Mouse (Mus musculus) mouse trophoblast stem cell (cell line): ENCODE measurements around the gene Usp44.
"Not testable (repeated sequence)": the region's sequence is repeated elsewhere in the genome, so short reads cannot be mapped to it uniquely, and the experiment has no call there.

Experiments used
- in situ Hi-C, 2 experiments: fragments of 300-500 bp; cut with MseI, MboI; formaldehyde crosslinking; loops; 2 replicates in 1 of 2; 3 replicates in 1 of 2; pipeline ENCODE4 v1.15.1; 2025

Gene Usp44

DNA sequence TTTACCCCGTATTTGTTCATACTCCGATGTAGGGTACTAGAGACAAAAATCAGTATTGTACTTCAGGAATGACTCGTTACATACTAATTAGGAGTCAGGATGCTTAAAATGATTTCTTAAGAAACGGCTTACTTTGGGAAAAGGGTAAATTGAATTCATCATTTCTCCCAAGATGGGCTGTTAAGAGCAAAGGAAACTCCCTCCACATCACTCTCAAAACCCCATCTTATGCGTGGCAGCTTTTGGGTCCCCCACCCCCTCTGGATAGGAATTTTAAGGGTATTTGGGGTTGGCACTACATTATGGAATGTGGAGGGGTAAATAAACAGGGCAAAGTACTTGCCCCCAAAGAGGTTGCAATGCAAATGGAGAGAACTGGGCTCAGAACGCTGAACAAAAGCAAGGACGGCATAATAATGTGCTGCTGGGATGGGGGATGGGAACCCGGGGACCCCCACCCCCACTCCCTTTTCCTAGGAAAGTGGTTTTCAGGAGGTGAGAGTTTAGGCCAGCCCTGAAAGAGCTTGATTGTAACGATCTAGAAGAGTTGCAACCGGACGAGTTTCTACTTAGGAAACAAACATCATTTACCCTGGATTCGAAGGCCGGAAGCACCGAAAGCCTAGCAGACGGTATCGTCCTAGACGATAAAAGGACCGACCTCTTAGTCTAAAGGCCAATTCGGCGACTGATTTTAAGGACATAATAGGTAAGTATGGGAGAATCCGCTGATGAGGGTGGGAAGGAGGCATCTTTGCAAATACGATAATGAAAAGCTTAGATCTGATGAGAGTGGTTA, at the start of gene Usp44:
Gene Usp44 (plus strand): TSS at position 625 of the 799 bp plus-strand sequence.
- in situ Hi-C loops: no loop called here

DNA sequence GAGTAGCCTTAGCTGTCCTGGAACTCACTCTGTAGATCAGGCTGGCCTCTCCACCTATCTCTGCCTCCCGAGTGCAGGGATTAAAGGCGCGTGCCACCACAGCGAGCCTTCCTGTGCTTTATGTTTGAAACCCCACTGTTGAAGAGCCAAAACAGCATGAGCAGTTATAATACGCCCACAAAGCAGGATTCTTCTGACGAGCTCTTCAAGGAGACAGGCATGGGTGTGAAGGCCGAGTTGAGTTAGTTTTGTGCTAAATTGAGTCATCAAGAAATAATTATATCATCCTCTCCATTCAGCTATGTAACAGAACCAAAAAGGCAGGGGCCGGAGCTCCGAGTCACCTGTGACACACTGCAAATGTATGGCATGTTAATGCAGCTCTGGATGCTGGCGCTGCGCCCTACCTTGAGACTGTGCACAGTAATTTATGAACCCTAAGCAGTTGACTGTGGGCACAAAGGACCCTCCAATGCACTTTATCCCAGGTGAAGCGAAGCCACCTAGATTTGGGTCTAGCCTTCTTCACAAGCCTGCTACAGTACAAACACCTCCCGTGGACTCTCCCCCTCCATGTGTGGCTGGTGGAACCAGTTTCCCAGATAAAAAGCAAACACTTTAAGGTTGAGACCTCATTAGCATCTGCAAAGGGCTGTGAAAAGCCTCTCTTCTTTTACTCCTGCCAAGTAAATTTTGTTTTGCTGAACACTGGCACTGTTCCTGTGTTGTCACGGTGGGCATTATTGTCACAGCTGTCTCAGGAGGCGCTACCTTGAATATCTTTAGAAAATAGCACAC, 47.9 kb upstream of the Usp44 start:
- in situ Hi-C loops: no loop called here

DNA sequence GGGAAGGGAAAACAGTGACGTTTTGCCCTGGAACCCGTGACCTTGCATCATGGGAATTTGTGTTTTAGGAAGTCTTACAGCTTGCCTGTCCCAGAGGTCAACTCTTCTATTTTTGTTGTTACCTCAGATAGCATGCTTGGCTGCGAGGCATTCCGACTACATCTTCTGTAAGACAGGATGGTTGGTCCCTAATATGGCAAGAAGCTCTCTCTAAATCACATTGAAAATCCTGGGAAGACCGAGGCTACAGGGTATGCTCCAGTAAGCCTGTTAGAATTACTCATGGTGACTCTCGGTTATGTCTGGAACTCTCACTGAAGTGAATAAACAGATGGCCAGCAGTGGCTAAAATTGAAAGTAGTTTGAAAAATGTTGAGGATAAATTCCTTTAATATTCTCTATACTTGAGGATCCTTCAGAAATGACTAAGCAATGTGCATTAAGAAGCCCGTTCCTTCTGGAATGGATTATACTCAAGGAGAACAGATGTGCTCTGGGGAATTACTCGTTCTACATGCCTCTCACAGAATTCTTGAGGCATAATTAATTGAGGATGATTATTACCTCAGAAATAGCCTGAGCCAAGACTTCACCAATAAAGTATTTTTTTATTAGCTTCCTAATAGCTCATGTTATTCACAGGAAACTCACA, 31.5 kb upstream of the Usp44 start:
- in situ Hi-C loops: no loop called here

DNA sequence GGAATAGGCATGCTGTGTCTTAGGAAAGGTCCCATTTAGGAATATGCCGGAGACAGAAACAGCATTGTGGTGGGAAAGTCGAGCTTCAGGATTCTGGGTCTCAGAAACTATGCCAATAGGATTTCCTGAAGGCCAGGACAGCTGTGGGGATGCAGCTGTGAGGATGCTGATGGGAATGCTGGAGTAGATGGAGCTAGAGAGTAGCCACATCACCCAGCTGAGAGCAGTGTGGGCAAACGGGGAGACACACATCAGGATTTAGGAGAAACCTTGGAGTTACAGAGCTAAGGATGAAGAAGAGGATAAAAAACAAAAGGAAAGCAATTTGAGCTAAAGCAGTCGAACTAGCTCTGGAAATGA, 31.0 kb upstream of the Usp44 start:
- in situ Hi-C loops: no loop called here

DNA sequence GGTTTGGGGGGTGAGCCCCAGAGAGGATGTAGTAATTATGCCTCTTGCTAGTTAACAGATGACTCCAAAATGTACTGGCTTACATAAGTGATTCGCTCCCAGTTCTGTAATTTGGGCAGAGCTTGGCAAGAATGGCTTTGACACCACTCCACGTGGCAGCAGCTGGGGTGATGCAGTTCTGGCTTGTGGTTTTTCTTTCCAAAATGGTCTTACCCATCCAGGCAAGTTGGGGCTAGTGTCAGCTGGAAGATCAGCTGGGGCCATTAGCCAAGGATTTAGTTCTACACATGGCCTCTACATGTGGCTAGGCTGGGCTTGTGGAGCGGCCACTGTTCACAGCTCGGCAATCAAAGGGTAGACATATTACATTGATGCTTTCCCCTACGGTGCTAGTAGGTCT, 30.5 kb upstream of the Usp44 start:
- in situ Hi-C loops: no loop called here

DNA sequence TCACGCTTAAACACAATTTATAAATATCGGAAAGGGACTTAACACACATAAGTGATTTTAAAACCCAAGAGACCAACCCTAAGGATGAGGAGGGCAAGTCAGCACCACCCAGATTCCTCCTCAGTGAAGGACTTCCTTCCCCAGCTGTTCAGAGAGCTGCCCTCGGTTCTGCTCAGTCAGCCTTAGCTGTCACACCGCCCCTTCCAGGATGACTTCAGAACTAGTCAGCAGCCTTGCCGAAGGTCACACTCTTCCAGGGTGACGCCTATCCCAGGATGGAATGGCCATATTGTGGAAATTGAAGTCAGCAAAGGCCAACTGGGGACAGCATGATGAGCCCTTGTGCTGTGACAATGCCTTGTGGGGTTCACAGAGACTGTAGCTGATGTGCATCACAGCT, 28.2 kb upstream of the Usp44 start:
- in situ Hi-C loops: no loop called here

DNA sequence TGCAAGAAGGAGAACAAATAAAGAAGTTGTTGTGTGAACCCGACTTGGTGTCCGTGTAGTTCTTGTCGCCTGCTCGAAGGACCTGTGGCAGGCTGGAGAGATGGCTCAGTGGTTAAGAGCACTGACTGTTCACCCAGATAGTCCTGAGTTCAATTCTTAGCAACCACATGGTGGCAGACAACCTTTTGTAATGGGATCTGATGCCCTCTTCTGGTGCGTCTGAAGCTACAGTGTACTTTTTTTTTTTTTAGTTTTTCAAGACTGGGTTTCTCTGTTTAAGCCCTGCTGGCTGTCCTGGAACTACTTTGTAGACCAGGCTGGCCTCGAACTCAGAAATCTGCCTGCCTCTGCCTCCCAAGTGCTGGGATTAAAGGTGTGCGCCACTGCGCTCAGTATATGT, 21.9 kb upstream of the Usp44 start:
- in situ Hi-C loops: not testable (repeated sequence)

DNA sequence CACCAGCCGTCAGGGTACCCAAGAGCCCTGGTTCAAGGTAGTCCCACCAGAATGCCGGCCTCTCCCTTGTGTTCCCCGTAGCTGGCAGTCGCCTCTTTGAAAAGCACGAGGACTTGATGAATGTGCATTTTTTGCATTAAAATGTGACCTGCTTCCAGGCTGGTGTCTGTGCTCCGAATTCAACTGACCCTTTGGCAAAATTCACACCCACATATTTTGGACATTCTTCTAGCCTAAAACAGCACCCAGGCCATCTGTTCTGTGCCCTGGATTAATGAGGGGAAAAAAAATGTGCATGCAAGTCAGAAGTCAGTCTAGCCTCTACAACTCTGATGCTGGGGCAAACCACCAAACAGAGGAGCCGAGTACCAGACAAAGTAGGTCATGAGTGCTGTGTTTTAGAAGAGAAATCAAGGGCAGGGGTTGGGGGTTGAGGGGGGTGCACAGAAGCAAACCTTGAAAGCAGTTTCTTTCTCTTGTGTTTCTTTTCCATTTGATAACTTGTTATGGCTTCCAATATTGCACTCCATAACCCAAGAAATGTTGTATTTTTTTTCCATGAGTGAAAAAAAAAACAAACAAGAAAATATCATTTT, 20.7 kb upstream of the Usp44 start:
- in situ Hi-C loops: no loop called here

DNA sequence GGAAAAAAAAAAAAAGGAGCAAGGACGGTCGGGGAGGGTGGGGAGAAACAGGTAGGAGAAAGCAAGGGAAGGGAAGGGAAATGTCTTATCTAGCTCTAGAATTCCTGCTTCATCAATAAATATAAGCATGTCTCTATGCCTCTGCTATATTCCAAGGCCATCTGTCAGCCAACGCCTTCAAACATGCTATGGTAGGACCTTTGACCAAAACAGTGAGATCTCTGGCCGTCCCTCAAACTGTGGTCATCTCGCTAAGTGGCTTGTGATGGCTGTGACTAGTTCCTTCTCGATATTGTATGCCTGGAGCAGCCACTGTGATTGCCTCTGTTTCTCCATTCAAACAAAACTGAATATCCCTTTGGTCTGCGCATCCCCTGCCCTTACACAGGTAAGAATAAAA, 19.3 kb upstream of the Usp44 start:
- in situ Hi-C loops: no loop called here

DNA sequence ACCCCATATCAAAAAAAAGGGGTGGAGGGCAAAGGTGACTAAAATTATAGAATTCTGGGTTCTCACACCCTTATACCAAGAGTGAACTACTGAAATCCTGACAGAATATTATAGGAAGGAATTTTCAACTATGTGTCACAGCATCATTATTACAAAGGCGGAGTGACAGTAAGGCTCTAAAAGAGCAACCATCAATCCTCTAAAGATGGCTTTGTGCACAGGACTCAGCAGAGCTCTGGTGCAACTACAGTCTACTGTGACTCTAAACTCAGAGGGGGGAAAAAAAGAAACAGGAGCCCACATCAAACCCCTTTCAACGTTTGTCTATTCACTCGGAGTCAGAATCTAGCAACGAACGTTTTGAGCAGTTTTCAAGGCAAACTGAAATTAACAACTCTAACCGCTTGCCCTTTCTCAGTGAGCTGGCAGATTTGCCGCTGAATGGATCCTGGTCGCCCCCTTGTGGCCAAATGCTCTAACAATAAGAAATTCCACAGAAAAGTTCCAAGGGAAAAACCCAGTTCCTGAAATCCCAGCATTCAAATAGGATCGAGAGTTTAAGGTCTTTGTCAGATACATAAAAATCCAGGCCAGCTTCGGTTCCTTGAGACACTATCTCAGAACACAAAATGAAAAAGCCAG, 18.5 kb upstream of the Usp44 start:
- in situ Hi-C loops: no loop called here

DNA sequence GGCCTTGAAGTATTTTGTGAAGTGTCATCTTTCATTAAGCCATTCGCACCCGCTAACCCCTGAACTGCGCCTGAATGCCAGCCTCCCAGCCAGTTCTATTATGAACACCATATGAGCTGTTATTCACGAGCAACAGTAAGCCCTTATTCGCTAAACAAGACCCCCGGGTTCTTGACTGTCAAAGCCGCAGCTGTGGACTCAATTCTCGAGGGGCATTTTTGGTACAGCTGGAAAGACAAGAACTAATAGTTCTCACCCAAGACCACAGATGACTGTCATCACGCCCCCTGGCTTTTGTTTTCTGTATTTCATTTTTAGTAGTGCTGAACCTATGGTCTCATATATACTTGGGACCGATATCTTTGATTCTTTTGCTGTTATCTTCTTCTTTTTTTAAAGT, 17.6 kb upstream of the Usp44 start:
- in situ Hi-C loops: no loop called here

DNA sequence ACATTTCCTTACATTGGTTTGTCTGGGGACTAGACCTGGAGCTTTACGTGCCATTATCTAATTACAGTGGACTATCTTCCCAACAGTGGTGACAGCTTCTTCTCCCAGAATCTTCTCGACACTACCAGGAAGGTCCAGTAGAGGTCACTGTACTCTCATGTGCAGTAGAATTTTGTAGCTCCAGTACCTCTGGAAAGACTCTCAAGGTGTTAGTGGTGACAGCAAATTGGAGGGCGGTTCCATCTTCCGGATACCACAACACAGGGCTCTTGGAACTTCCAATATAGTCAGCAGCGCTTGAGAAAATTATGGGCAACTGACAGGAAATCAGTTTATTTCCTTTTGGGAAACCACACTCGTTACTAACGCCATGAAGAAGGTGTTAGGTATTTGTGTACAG, 12.7 kb upstream of the Usp44 start:
- in situ Hi-C loops: no loop called here

DNA sequence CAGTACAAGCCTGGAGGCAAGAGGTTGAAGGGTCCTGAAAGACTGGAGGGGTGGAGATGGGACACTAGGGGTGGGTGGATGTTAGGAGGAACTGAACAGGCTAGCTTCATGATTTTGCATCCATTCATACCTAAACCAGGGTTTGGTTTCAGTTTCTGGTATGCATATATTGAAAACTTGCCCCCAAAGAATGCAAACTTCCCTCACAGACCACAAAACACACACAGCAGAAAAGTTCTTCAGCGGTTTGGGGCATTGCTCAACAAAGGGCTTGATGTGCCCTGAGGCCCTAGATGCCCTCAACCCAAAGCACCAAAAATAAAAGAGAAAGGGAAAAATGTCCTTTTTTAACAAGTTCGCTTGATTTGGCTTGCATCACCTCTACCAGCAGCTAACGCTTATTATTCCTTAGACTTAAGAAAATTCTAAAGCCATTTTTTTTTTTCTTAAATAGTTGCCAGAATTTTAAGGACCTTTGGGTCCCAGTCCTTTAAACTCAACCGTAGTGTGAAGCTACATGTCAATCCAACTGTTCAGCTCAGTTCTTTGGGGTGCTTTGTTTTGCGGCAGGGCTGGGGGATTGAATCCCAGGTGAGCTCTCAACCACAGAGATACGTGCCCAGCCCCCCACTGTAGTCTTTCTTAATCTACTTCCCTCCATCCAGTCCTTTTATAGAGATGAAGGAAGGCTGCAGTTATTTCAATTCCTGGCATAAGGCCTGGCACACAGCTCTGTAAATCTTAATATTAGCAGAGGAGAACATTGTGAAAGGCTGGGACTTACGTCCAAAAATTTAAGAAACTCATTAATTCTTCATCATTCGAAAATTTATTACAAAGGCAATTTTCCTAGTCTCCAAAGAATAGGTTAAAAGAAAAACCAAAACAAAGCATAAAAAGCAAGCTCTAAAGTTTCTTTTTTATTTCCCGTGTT, 1.2 kb upstream of the Usp44 start:
- in situ Hi-C loops: no loop called here

DNA sequence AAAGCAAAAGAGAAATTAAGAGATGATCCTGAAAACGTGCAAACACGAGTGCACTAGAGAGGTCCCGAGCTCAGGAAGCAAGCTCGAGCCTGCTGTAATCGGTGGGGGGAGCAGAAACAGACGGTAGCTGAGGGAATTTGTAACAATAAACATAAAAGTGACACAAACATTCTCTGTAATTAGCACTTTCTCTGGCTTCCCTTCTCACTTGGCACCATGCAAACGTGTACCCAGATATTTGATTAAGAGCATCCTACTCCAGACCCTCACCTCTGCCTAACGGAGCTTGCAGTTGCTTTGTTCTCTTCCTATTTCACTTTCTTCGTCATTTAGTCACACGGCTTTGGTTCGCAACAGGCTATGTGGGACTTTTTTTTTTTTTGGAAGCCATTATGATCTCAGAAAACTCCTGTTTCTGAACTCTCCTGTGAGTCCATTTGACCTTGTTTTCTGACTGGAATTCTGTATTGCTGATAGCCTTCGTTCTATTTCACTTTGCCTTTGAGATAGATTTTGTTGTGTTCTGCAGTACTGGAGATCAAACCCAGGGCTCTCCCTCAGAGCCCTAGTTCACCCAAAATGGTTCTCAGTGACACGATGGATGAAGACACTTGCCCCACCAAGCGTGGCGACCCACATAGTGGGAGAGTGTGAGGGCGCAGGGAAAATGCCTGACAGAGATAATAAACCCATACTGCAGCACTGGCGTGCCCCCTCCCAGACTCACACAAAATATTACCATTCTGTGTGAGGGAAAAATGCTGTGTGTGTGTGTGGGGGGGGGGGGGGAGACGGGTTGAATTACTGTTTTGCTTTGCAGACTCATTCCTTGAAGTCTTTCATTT, 597 bp downstream of the Usp44 start:
- in situ Hi-C loops: no loop called here

DNA sequence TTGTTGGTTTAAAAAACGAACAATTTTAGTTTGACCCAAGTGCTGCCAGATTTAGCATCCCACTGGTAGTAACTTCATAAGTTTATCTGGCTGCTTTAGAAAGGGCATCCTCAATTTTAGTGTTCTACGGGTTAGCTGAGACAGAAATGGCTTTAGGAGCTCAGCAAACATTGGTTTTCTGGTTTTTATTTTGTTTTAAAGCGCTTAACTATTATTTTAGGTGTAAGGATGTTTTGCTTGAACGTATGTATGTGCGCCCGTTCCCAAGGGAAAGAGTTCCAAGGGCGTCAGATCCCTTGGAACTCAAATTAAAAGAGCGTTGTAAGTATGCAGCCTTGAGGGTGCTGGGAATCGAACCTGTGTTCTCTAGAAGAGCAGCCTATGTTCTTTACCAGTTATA, 1.5 kb downstream of the Usp44 start:
- in situ Hi-C loops: no loop called here

DNA sequence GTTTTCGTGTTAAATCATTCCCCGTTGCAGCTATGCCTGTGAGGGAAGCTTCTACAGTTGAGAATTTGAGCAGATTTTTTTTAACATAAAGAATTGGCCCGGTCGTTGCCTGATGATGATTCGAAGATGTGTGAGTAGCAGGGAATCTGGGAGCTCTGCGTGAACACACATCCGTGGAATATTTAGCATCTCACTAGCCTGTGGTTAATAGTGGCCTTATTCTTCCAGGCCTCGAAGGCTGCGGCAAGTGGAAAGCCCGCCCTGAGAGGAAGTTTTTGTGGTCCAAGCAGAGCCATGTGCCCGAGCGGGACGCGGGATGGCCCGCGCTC, 2.0 kb downstream of the Usp44 start:
- in situ Hi-C loops: no loop called here

DNA sequence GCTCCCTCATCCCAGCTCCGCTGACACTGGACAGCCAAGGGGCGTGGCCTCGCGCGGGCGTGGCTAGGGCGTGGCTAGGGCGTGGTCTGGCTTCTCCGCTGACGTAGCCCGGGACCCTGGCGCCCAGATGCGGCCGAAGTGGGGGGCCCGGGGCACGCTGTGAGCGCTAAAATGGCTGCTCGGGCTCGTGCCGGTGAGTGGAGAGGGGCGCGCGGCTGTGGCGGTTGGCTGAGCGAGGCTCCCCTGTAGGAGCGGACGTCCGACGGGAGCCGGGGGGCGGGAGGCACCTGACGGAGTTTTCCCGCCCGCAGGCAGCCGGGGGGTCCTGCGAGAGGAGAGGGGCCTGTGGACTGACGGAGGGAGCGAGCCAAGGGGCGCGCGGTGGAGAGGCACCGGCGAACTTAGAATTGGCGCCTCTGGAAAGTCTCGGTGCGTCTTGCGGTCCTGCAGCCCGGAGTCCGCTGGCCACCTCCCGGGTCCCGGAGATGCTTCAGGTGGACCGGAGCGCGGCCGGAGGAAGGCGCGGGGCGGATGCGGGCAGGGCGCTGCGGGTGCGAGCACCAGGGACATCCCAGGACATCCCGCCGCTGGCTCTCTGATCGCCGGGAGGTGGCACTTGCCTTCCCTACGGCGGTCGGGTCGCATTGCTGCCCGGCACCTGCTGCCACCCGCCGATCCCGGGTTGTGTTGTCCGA, 2.5 kb downstream of the Usp44 start:
- in situ Hi-C loops: no loop called here

DNA sequence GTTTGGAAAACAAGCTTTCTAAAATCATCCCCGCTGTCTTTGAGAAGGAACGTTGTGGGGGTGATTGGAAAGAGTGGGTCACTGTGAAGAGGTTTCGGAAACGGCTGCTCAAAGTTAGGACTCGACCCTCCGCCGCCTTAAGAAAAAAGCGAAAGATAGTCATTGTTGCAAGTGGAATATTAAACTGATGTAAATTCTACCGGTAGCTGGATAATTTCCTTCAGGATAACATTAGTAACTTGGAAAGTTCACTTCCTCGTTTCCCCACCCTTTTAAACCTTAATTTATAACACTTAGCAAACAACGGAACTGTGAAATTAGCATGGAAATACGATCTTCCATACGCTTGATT, 3.0 kb downstream of the Usp44 start:
- in situ Hi-C loops: no loop called here

DNA sequence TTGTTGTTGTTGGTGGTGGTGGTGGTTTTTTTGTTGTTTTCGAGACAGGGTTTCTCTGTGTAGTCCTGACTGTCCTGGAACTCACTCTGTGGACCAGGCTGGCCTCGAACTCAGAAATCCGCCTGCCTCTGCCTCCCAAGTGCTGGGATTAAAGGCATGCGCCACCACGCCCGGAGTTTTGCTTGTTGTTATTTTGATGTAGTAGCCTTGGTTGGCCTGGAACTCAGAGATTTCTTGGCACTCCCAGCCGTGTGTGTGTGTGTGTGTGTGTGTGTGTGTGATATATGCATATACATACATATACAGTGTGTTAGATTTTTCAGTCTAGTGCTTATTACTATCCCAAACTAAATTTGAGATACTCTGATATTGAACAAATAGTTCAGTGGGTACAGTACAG, 3.8 kb downstream of the Usp44 start:
- in situ Hi-C loops: not testable (repeated sequence)
